Mouse (Mus musculus) cortical plate, adult 2 months (tissue): ENCODE measurements around the gene Rps3.

Experiments
- CTCF ChIP-seq: fragments of 200-500 bp; IDR thresholded peaks from 2 replicates; pipeline ENCODE4 v1.5.1; 2011; ENCODE audit warnings: mild to moderate bottlenecking, control low read depth, low read length; ENCODE audit not compliant: insufficient read depth; ENCODE audit errors: extremely low read depth
- POLR2A ChIP-seq: fragments of 200-500 bp; IDR thresholded peaks from 2 replicates; pipeline ENCODE4 v1.6.1; 2011; ENCODE audit warnings: mild to moderate bottlenecking, low read length, control low read depth; ENCODE audit not compliant: insufficient read depth; ENCODE audit errors: extremely low read depth

DNA sequence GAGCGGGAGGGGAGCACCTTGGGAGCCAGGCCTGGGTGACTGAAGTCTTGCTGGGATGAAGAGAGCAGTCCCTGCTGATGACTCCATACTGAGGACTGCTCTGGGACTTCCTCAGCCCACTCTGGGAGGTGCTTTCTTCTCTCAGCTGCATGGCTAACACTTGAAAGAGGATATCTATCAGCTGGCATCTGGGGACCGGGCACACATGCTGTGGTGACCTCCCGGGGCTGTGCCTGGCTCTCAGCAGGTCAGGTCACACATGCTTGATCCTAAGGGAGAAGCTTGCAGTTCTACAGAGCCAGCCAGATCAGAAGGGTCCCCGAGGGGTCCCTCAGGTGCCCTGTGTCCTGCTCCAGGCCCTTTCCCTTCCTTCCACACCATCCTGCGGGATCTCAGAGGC, 40.4 kb downstream of the Rps3 start:
- TF ChIP-seq POLR2A: no peak
- no peak for TF ChIP-seq CTCF
